Mouse (Mus musculus): ENCODE measurements around the gene Pde11a.

GRCm38 (mm10) chr2:76070432-76071306, 267.9 kb downstream of the Pde11a start:
- TF ChIP-seq POLR2A (IDR thresholded peaks at IDR 0.05; ENCODE audit: borderline replicate concordance, extremely low read depth, low read depth, low read length) = peak; percentile 76; the same call in 1 of the 2 replicates
- TF ChIP-seq CTCF (IDR thresholded peaks at IDR 0.05; ENCODE audit: insufficient read depth, low read length) = peak; percentile 51
